Mouse (Mus musculus): Measurements from ENCODE around the gene Dnmbp. TPM values are rescaled to one million over a fixed set of nuclear protein-coding genes. Genes with fewer than 3 reads are reported as not detected.

Gene Dnmbp
- polyA plus RNA-seq, 1 experiment, result 2.0 TPM

- H3K4me3 ChIP-seq (replicated peaks), result no peak overlapping the region
Observed at GRCm38 (mm10) chr19:43902887-43903286, 37.1 kb downstream of the Dnmbp start.

DNA sequence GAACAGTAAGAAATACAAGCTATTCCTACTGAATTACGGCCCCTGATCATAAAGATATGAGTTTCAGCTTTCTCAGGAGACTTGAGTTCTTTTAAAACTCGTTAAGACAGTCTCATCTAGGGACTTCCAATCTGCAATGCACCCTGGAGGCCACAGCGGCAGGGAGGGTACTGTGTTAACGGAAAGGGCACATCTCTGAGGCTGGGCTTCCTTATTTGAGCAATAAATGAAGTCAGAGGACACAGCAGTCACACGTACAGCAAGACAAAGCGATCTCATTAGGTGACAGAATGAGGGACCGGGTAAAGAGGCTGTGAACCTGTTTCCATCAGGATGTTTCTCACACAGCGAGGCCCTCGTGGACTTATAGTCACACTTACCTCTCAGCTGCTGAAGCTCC is 39.3 kb downstream of the Dnmbp start:
- TF ChIP-seq GATA1 (IDR thresholded peaks at IDR 0.05; ENCODE audit: borderline replicate concordance, low read length), result no peak
- Histone ChIP-seq H3K36me3 (replicated peaks; ENCODE audit: low read length) (peaks cover 32% of the 10 kb centered on the region), H3K4me1 (no peaks in the 10 kb centered on the region), H3K4me3 (replicated peaks) (no peak overlapping the region), H3K27me3 (replicated peaks) (no peaks in the 10 kb centered on the region), H3K9me3 (peaks cover 7% of the 10 kb centered on the region; the same call in 1 of the 2 replicates)

More at GRCm38 (mm10) chr19:43902887-43903286, 37.1 kb downstream of the Dnmbp start:
- TF ChIP-seq FLI1 (IDR thresholded peaks at IDR 0.05; ENCODE audit: low read length), result no peak
- no peak for TF ChIP-seq GATA1 (IDR thresholded peaks at IDR 0.05; ENCODE audit: borderline replicate concordance, low read length)
- Histone ChIP-seq H3K27me3 (replicated peaks) (no peaks in the 10 kb centered on the region), H3K4me1 (no peaks in the 10 kb centered on the region), H3K36me3 (replicated peaks; ENCODE audit: low read length) (peaks cover 40% of the 10 kb centered on the region), H3K9me3 (peaks cover 7% of the 10 kb centered on the region; the same call in 1 of the 2 replicates)

- no peak overlapping the region for H3K4me3 ChIP-seq (replicated peaks)
- TF ChIP-seq FLI1 (IDR thresholded peaks at IDR 0.05; ENCODE audit: low read length), result no peak
- TF ChIP-seq GATA1 (IDR thresholded peaks at IDR 0.05; ENCODE audit: borderline replicate concordance, low read length), result no peak
- peaks cover 7% of the 10 kb centered on the region; the same call in 1 of the 2 replicates for H3K9me3 ChIP-seq
- H3K36me3 ChIP-seq (replicated peaks; ENCODE audit: low read length), result peaks cover 32% of the 10 kb centered on the region
- H3K4me1 ChIP-seq, result no peaks in the 10 kb centered on the region
- H3K27me3 ChIP-seq (replicated peaks), result no peaks in the 10 kb centered on the region
Observed at GRCm38 (mm10) chr19:43898547-43898946, 41.4 kb downstream of the Dnmbp start.

DNA sequence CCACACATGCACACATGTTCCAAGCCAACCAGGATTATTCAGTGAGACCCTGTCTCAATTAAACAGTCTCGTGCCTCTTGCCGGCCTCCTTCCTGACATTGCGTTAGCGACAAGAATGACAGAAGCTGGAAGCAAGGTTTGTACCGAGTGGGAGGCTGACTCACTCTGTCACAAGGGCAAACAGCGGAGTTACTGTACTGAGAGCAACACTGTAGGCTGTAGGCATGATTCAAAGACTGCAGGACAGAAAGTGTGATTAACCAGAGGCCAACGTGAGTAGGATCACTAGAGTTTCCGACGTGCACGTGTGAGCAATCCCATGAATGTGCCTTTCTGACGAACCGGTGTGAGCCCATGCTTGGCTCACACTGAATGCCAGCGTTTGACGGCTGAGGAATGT is 43.5 kb downstream of the Dnmbp start:
- no peak overlapping the region for H3K4me3 ChIP-seq (replicated peaks)
- no peaks in the 10 kb centered on the region for H3K4me1 ChIP-seq
- peaks cover 16% of the 10 kb centered on the region for H3K36me3 ChIP-seq (replicated peaks; ENCODE audit: low read length)
- peaks cover 7% of the 10 kb centered on the region; the same call in 1 of the 2 replicates for H3K9me3 ChIP-seq
- TF ChIP-seq FLI1 (IDR thresholded peaks at IDR 0.05; ENCODE audit: low read length) (no peak), GATA1 (IDR thresholded peaks at IDR 0.05; ENCODE audit: borderline replicate concordance, low read length) (no peak)
- no peaks in the 10 kb centered on the region for H3K27me3 ChIP-seq (replicated peaks)

DNA sequence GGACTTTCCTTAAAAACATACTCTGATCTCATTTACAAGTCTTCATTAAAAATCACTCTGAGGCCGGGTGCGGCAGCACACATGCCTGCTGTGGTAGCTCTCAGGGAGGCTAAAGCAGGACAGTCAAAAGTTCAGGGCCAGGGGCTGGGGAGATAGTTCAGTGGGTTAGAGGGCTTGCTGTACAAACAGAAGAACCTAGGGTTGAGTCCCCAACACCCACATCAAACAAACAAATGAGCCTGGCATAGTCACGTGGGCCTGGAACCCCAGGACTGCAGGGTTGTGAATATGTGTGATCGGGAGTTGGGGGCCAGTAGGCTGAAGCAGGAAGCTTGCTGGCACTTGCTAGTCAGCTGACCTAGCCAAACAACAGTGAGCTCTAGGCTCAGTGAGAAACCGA is 44.0 kb downstream of the Dnmbp start:
- Histone ChIP-seq H3K4me1 (no peaks in the 10 kb centered on the region), H3K27me3 (replicated peaks) (no peaks in the 10 kb centered on the region), H3K9me3 (peaks cover 7% of the 10 kb centered on the region; the same call in 1 of the 2 replicates), H3K36me3 (replicated peaks; ENCODE audit: low read length) (peaks cover 11% of the 10 kb centered on the region), H3K4me3 (replicated peaks) (no peak overlapping the region)
- TF ChIP-seq GATA1 (IDR thresholded peaks at IDR 0.05; ENCODE audit: borderline replicate concordance, low read length) (no peak), FLI1 (IDR thresholded peaks at IDR 0.05; ENCODE audit: low read length) (no peak)

GRCm38 (mm10) chr19:43894821-43895220 is 45.2 kb downstream of the Dnmbp start:
- H3K4me3 ChIP-seq (replicated peaks), result no peak overlapping the region
- H3K27me3 ChIP-seq (replicated peaks), result no peaks in the 10 kb centered on the region
- H3K36me3 ChIP-seq (replicated peaks; ENCODE audit: low read length), result peaks cover 11% of the 10 kb centered on the region
- peaks cover 5% of the 10 kb centered on the region; the same call in 1 of the 2 replicates for H3K9me3 ChIP-seq
- no peak for TF ChIP-seq FLI1 (IDR thresholded peaks at IDR 0.05; ENCODE audit: low read length)
- TF ChIP-seq GATA1 (IDR thresholded peaks at IDR 0.05; ENCODE audit: borderline replicate concordance, low read length), result no peak
- H3K4me1 ChIP-seq, result no peaks in the 10 kb centered on the region

DNA sequence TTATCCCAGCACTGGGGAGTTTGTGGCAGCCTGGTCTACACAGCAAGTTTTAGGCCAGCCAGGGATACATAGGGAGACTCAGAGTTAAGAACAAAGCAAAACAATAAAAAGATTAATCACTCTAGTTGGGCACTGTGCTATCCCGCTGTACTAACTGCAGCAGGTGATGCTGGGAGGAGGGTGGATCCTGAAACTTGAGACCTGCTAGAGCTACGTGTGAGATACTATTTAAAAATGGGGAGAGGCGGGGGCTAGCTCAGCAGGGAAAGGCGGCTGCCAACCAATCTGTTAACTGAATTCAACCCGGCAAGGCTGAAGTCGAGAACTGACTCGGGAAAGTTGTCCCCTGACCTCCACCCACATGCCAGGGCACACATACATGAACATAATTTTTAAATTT is 45.9 kb downstream of the Dnmbp start:
- Histone ChIP-seq H3K4me1 (no peaks in the 10 kb centered on the region), H3K4me3 (replicated peaks) (no peak overlapping the region), H3K9me3 (no peaks in the 10 kb centered on the region), H3K27me3 (replicated peaks) (no peaks in the 10 kb centered on the region), H3K36me3 (replicated peaks; ENCODE audit: low read length) (peaks cover 7% of the 10 kb centered on the region)
- TF ChIP-seq GATA1 (IDR thresholded peaks at IDR 0.05; ENCODE audit: borderline replicate concordance, low read length) (no peak), FLI1 (IDR thresholded peaks at IDR 0.05; ENCODE audit: low read length) (no peak)

- peaks cover 10% of the 10 kb centered on the region for H3K36me3 ChIP-seq (replicated peaks; ENCODE audit: low read length)
- no peaks in the 10 kb centered on the region for H3K4me1 ChIP-seq
- H3K27me3 ChIP-seq (replicated peaks), result no peaks in the 10 kb centered on the region
- no peak overlapping the region for H3K4me3 ChIP-seq (replicated peaks)
- peaks cover 4% of the 10 kb centered on the region for H3K9me3 ChIP-seq
- no peak for TF ChIP-seq FLI1 (IDR thresholded peaks at IDR 0.05; ENCODE audit: low read length)
- no peak for TF ChIP-seq GATA1 (IDR thresholded peaks at IDR 0.05; ENCODE audit: borderline replicate concordance, low read length)
Observed at GRCm38 (mm10) chr19:43890487-43890886, 49.5 kb downstream of the Dnmbp start.

DNA sequence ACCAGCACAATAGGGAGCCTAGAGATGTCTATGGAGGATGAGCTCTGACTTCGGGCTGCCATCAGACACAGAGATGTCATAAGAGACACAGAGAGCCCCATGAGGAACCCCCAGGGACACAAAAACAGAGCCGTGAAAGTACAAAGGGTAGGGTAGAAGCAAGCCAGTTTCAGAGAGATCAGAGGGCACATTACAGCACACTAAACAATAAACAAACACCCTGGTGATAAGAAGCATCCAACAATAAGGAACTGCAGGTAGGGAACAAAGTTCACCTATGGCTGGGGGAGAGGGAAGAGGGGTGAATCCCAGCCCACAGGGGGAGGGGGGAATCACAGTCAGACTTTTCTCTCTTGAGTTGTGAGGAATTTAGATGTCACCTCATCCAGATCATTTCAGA is 52.3 kb downstream of the Dnmbp start:
- Histone ChIP-seq H3K4me3 (replicated peaks) (no peak overlapping the region), H3K27me3 (replicated peaks) (no peaks in the 10 kb centered on the region), H3K4me1 (peaks cover 7% of the 10 kb centered on the region), H3K9me3 (peaks cover 4% of the 10 kb centered on the region), H3K36me3 (replicated peaks; ENCODE audit: low read length) (peaks cover 10% of the 10 kb centered on the region)
- TF ChIP-seq FLI1 (IDR thresholded peaks at IDR 0.05; ENCODE audit: low read length) (no peak), GATA1 (IDR thresholded peaks at IDR 0.05; ENCODE audit: borderline replicate concordance, low read length) (no peak)

DNA sequence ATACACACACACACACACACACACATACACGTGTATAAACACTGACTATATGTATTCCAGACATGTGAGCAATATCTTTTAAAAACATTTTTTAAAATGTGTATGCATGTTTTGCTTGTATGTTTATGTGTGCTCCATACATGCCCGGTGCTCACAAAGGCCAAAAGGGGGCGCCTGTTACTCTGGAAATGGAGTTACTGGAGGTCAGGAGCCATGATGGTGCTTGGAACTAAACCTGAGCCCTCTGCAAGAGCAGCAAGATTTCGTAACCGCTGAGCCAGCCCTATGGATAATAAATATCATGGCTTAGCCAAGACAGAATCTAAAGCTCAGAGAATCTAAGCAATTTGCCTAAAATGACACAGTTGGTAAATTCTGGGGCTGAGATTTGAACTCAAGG is 52.7 kb downstream of the Dnmbp start:
- no peak for TF ChIP-seq GATA1 (IDR thresholded peaks at IDR 0.05; ENCODE audit: borderline replicate concordance, low read length)
- peaks cover 10% of the 10 kb centered on the region for H3K36me3 ChIP-seq (replicated peaks; ENCODE audit: low read length)
- no peaks in the 10 kb centered on the region for H3K27me3 ChIP-seq (replicated peaks)
- peaks cover 7% of the 10 kb centered on the region for H3K4me1 ChIP-seq
- peaks cover 4% of the 10 kb centered on the region for H3K9me3 ChIP-seq
- no peak overlapping the region for H3K4me3 ChIP-seq (replicated peaks)

All from megakaryocyte, embryonic 14.5 days (primary cell).